Mouse (Mus musculus): Measurements from ENCODE around the gene Clic1. TPM values are rescaled to one million over a fixed set of nuclear protein-coding genes. Genes with fewer than 3 reads are reported as not detected.

Clic1 gene
- polyA plus RNA-seq, 1 experiment from 2014 or later: 351 TPM

Other genes with a start within 250 kb of the Clic1 start
- gene Cyp21a1, start 245.4 kb upstream of the Clic1 start, polyA plus RNA-seq (2015; fragmentation: Nextera tagmentation; extraction: Ambion mirVana): not detected in 2 replicates
- 17.4 and 18.3 TPM in 2 replicates for gene Stk19, start 213.0 kb upstream of the Clic1 start, polyA plus RNA-seq (2015; fragmentation: Nextera tagmentation; extraction: Ambion mirVana)
- gene Dxo, start 212.9 kb upstream of the Clic1 start, polyA plus RNA-seq (2015; fragmentation: Nextera tagmentation; extraction: Ambion mirVana): 32.3 and 34.9 TPM in 2 replicates
- 27.3 and 30.6 TPM in 2 replicates for gene Skiv2l, start 199.8 kb upstream of the Clic1 start, polyA plus RNA-seq (2015; fragmentation: Nextera tagmentation; extraction: Ambion mirVana)
- 68.5 and 70.9 TPM in 2 replicates for gene Nelfe, start 199.6 kb upstream of the Clic1 start, polyA plus RNA-seq (2015; fragmentation: Nextera tagmentation; extraction: Ambion mirVana)
- 2.3 and 5.6 TPM in 2 replicates for gene Cfb, start 187.4 kb upstream of the Clic1 start, polyA plus RNA-seq (2015; fragmentation: Nextera tagmentation; extraction: Ambion mirVana)
- gene Zbtb12, start 170.5 kb upstream of the Clic1 start, polyA plus RNA-seq (2015; fragmentation: Nextera tagmentation; extraction: Ambion mirVana): 1.5 and 2.0 TPM in 2 replicates
- not detected in 2 replicates for gene Gm20547, start 167.9 kb upstream of the Clic1 start, polyA plus RNA-seq (2015; fragmentation: Nextera tagmentation; extraction: Ambion mirVana)
- gene C2, start 151.7 kb upstream of the Clic1 start, polyA plus RNA-seq (2015; fragmentation: Nextera tagmentation; extraction: Ambion mirVana): 0.84 and 1.9 TPM in 2 replicates
- 38.8 and 42.4 TPM in 2 replicates for gene Ehmt2, start 151.5 kb upstream of the Clic1 start, polyA plus RNA-seq (2015; fragmentation: Nextera tagmentation; extraction: Ambion mirVana)
- gene Slc44a4, start 135.5 kb upstream of the Clic1 start, polyA plus RNA-seq (2015; fragmentation: Nextera tagmentation; extraction: Ambion mirVana): 0.15 TPM in 1 of 2 replicates, not detected in the other
- 18.1 and 19.2 TPM in 2 replicates for gene Neu1, start 118.7 kb upstream of the Clic1 start, polyA plus RNA-seq (2015; fragmentation: Nextera tagmentation; extraction: Ambion mirVana)
- gene Hspa1b, start 90.7 kb upstream of the Clic1 start, polyA plus RNA-seq (2015; fragmentation: Nextera tagmentation; extraction: Ambion mirVana): 0.19 and 0.20 TPM in 2 replicates
- gene Gm20481, start 80.1 kb upstream of the Clic1 start, polyA plus RNA-seq (2015; fragmentation: Nextera tagmentation; extraction: Ambion mirVana): not detected in 2 replicates
- gene Hspa1a, start 77.8 kb upstream of the Clic1 start, polyA plus RNA-seq (2015; fragmentation: Nextera tagmentation; extraction: Ambion mirVana): 3.9 TPM in 2 replicates
- 2.1 and 2.2 TPM in 2 replicates for gene Hspa1l, start 77.3 kb upstream of the Clic1 start, polyA plus RNA-seq (2015; fragmentation: Nextera tagmentation; extraction: Ambion mirVana)
- gene Lsm2, start 68.1 kb upstream of the Clic1 start, polyA plus RNA-seq (2015; fragmentation: Nextera tagmentation; extraction: Ambion mirVana): 145 and 153 TPM in 2 replicates
- 59.9 and 63.0 TPM in 2 replicates for gene Vars, start 49.0 kb upstream of the Clic1 start, polyA plus RNA-seq (2015; fragmentation: Nextera tagmentation; extraction: Ambion mirVana)
- 0.45 and 0.52 TPM in 2 replicates for gene Vwa7, start 33.4 kb upstream of the Clic1 start, polyA plus RNA-seq (2015; fragmentation: Nextera tagmentation; extraction: Ambion mirVana)
- 3.2 and 4.2 TPM in 2 replicates for gene Sapcd1, start 21.9 kb upstream of the Clic1 start, polyA plus RNA-seq (2015; fragmentation: Nextera tagmentation; extraction: Ambion mirVana)
- gene Msh5, start 3.2 kb upstream of the Clic1 start, polyA plus RNA-seq (2015; fragmentation: Nextera tagmentation; extraction: Ambion mirVana): 4.0 and 4.1 TPM in 2 replicates
- gene Ddah2, start 9.1 kb downstream of the Clic1 start, polyA plus RNA-seq (2015; fragmentation: Nextera tagmentation; extraction: Ambion mirVana): 194 and 207 TPM in 2 replicates
- gene Ly6g6c, start 15.4 kb downstream of the Clic1 start, polyA plus RNA-seq (2015; fragmentation: Nextera tagmentation; extraction: Ambion mirVana): not detected in 2 replicates
- 0.92 and 1.4 TPM in 2 replicates for gene Mpig6b, start 16.2 kb downstream of the Clic1 start, polyA plus RNA-seq (2015; fragmentation: Nextera tagmentation; extraction: Ambion mirVana)
- 0.36 and 0.62 TPM in 2 replicates for gene Ly6g6e, start 26.9 kb downstream of the Clic1 start, polyA plus RNA-seq (2015; fragmentation: Nextera tagmentation; extraction: Ambion mirVana)
- gene Ly6g6d, start 28.1 kb downstream of the Clic1 start, polyA plus RNA-seq (2015; fragmentation: Nextera tagmentation; extraction: Ambion mirVana): 1.7 and 1.9 TPM in 2 replicates
- gene Ly6g6f, start 35.6 kb downstream of the Clic1 start, polyA plus RNA-seq (2015; fragmentation: Nextera tagmentation; extraction: Ambion mirVana): 0.73 and 1.0 TPM in 2 replicates
- gene Abhd16a, start 39.3 kb downstream of the Clic1 start, polyA plus RNA-seq (2015; fragmentation: Nextera tagmentation; extraction: Ambion mirVana): 67.0 and 69.5 TPM in 2 replicates
- not detected in 2 replicates for gene Ly6g5c, start 58.3 kb downstream of the Clic1 start, polyA plus RNA-seq (2015; fragmentation: Nextera tagmentation; extraction: Ambion mirVana)
- gene Ly6g5b, start 65.5 kb downstream of the Clic1 start, polyA plus RNA-seq (2015; fragmentation: Nextera tagmentation; extraction: Ambion mirVana): 0.40 and 0.80 TPM in 2 replicates
- gene Gpank1, start 71.5 kb downstream of the Clic1 start, polyA plus RNA-seq (2015; fragmentation: Nextera tagmentation; extraction: Ambion mirVana): 10.7 and 14.1 TPM in 2 replicates
- gene Csnk2b, start 72.1 kb downstream of the Clic1 start, polyA plus RNA-seq (2015; fragmentation: Nextera tagmentation; extraction: Ambion mirVana): 215 and 231 TPM in 2 replicates
- 8.7 and 9.7 TPM in 2 replicates for gene D17H6S53E, start 76.4 kb downstream of the Clic1 start, polyA plus RNA-seq (2015; fragmentation: Nextera tagmentation; extraction: Ambion mirVana)
- gene Apom, start 82.1 kb downstream of the Clic1 start, polyA plus RNA-seq (2015; fragmentation: Nextera tagmentation; extraction: Ambion mirVana): 2.2 and 19.0 TPM in 2 replicates
- 45.1 and 46.1 TPM in 2 replicates for gene Bag6, start 85.2 kb downstream of the Clic1 start, polyA plus RNA-seq (2015; fragmentation: Nextera tagmentation; extraction: Ambion mirVana)
- 124 and 130 TPM in 2 replicates for gene Prrc2a, start 114.9 kb downstream of the Clic1 start, polyA plus RNA-seq (2015; fragmentation: Nextera tagmentation; extraction: Ambion mirVana)
- 6.5 and 7.8 TPM in 2 replicates for gene Aif1, start 126.1 kb downstream of the Clic1 start, polyA plus RNA-seq (2015; fragmentation: Nextera tagmentation; extraction: Ambion mirVana)
- 8.6 and 9.9 TPM in 2 replicates for gene Lst1, start 138.5 kb downstream of the Clic1 start, polyA plus RNA-seq (2015; fragmentation: Nextera tagmentation; extraction: Ambion mirVana)
- gene Ltb, start 144.5 kb downstream of the Clic1 start, polyA plus RNA-seq (2015; fragmentation: Nextera tagmentation; extraction: Ambion mirVana): 0.64 TPM in 1 of 2 replicates, not detected in the other
- gene Tnf, start 152.0 kb downstream of the Clic1 start, polyA plus RNA-seq (2015; fragmentation: Nextera tagmentation; extraction: Ambion mirVana): 0.12 and 0.23 TPM in 2 replicates
- gene Lta, start 155.4 kb downstream of the Clic1 start, polyA plus RNA-seq (2015; fragmentation: Nextera tagmentation; extraction: Ambion mirVana): not detected in 2 replicates
- not detected in 2 replicates for gene Gm16181, start 170.9 kb downstream of the Clic1 start, polyA plus RNA-seq (2015; fragmentation: Nextera tagmentation; extraction: Ambion mirVana)
- gene Atp6v1g2, start 183.7 kb downstream of the Clic1 start, polyA plus RNA-seq (2015; fragmentation: Nextera tagmentation; extraction: Ambion mirVana): 10.6 and 10.7 TPM in 2 replicates
- 7.6 and 8.1 TPM in 2 replicates for gene Nfkbil1, start 185.8 kb downstream of the Clic1 start, polyA plus RNA-seq (2015; fragmentation: Nextera tagmentation; extraction: Ambion mirVana)
- 279 TPM in 2 replicates for gene Ddx39b, start 191.8 kb downstream of the Clic1 start, polyA plus RNA-seq (2015; fragmentation: Nextera tagmentation; extraction: Ambion mirVana)
- 43.4 and 48.6 TPM in 2 replicates for gene H2-D1, start 212.8 kb downstream of the Clic1 start, polyA plus RNA-seq (2015; fragmentation: Nextera tagmentation; extraction: Ambion mirVana)

Measured in heart, embryonic 13.5 days (tissue).